Mouse (Mus musculus) heart, embryonic 14.5 days (tissue): ENCODE results near the gene Wdr20. TPM values are rescaled to one million over a fixed set of nuclear protein-coding genes. Genes with fewer than 3 reads are reported as not detected.

ENCODE experiments used
- ATAC-seq: fragments of 200-750 bp; cut with Nextera tagmentation; 2 replicates; pipeline ENCODE4 v1.8.0; 2017; ENCODE audit warnings: low read depth, moderate TSS enrichment; ENCODE audit not compliant: insufficient number of reproducible peaks, insufficient read depth, low FRiP score
- H3K27ac ChIP-seq, 2 experiments: fragments of 200-500 bp in 1 of 2; fragments of 300-500 bp in 1 of 2; sonication (generic) in 1 of 2; replicated peaks in 1 of 2; 2 replicates each; pipeline ENCODE4 v1.5.1; 2012 to 2014; ENCODE audit warnings: low read depth in 2 of 2, low read length in 2 of 2, control low read depth in 1 of 2, mild to moderate bottlenecking in 1 of 2, mixed read lengths in 1 of 2; ENCODE audit not compliant: control insufficient read depth in 1 of 2, insufficient read depth in 1 of 2
- H3K27me3 ChIP-seq: fragments of 300-500 bp; sonication (generic); 2 replicates; pipeline ENCODE4 v1.6.1; 2014; ENCODE audit warnings: mild to moderate bottlenecking, low read length, control low read depth; ENCODE audit not compliant: control insufficient read depth, insufficient read depth
- H3K36me3 ChIP-seq: fragments of 300-500 bp; sonication (generic); 2 replicates; pipeline ENCODE4 v1.6.1; 2014; ENCODE audit warnings: mild to moderate bottlenecking, control low read depth, low read length, mixed read lengths; ENCODE audit not compliant: control insufficient read depth, insufficient read depth
- H3K4me1 ChIP-seq, 2 experiments: fragments of 200-500 bp in 1 of 2; fragments of 300-500 bp in 1 of 2; sonication (generic) in 1 of 2; 2 replicates each; pipeline ENCODE4 v1.6.1; 2012 to 2014; ENCODE audit warnings: low read length in 2 of 2, control low read depth in 1 of 2, mixed read lengths in 1 of 2; ENCODE audit not compliant: control insufficient read depth in 2 of 2, insufficient read depth in 2 of 2
- H3K4me2 ChIP-seq: fragments of 300-500 bp; sonication (generic); 2 replicates; pipeline ENCODE4 v1.6.1; 2014; ENCODE audit warnings: mild to moderate bottlenecking, low read length
- H3K4me3 ChIP-seq, 2 experiments: fragments of 200-500 bp in 1 of 2; fragments of 300-500 bp in 1 of 2; sonication (generic) in 1 of 2; 2 replicates each; pipeline ENCODE4 v1.5.1; 2012 to 2014; ENCODE audit warnings: low read length in 2 of 2, mild to moderate bottlenecking in 2 of 2, control low read depth in 1 of 2, low read depth in 1 of 2, moderate library complexity in 1 of 2; ENCODE audit not compliant: control insufficient read depth in 1 of 2, insufficient read depth in 1 of 2
- H3K9ac ChIP-seq: fragments of 300-500 bp; sonication (generic); 2 replicates; pipeline ENCODE4 v1.6.1; 2014; ENCODE audit warnings: mild to moderate bottlenecking, low read length
- H3K9me3 ChIP-seq: fragments of 300-500 bp; sonication (generic); 2 replicates; pipeline ENCODE4 v1.6.1; 2016; ENCODE audit warnings: low read length, control low read depth; ENCODE audit not compliant: control insufficient read depth
- WGBS: fragments of 180-500 bp; shearing (Covaris S2); extraction: QIAGEN DNeasy Blood & Tissue Kit; methylation state at CpG from one replicate; pipeline ENCODE4 v1.1.7; 2014; 5-methylcytosine and 5-hydroxymethylcytosine counted together
- polyA plus RNA-seq: library from polyadenylated mRNA; unstranded; fragments of >200 nt; fragmentation: Nextera tagmentation; extraction: Ambion mirVana; gene quantifications from 2 replicates; pipeline ENCODE4 v1.2.1, GENCODE M21; 2014

Wdr20 gene
- polyA plus RNA-seq, 1 experiment from 2014 or later = 16.3 TPM

GRCm38 (mm10) chr12:110821787-110822186 lies 84.0 kb downstream of the Wdr20 start:
- ATAC-seq = no peak
- Histone ChIP-seq H3K4me3 (no peak overlapping the region), H3K36me3 (no peaks in the 10 kb centered on the region), H3K27me3 (no peaks in the 10 kb centered on the region), H3K4me1 (no peaks in the 10 kb centered on the region), H3K9me3 (no peaks in the 10 kb centered on the region), H3K9ac (no peak overlapping the region), H3K4me2 (no peak overlapping the region), H3K27ac (no peak overlapping the region)
- 87% methylated on average over 2 of the region's 2 CpGs for WGBS

GRCm38 (mm10) chr12:110822366-110822765 lies 84.6 kb downstream of the Wdr20 start:
- no peaks in the 10 kb centered on the region for H3K36me3 ChIP-seq
- H3K4me3 ChIP-seq = no peak overlapping the region
- no peak for ATAC-seq
- H3K27ac ChIP-seq = no peak overlapping the region
- H3K4me2 ChIP-seq = no peak overlapping the region
- 74% methylated on average over 7 of the region's 7 CpGs for WGBS
- H3K9me3 ChIP-seq = no peaks in the 10 kb centered on the region
- no peaks in the 10 kb centered on the region for H3K4me1 ChIP-seq
- no peak overlapping the region for H3K9ac ChIP-seq
- no peaks in the 10 kb centered on the region for H3K27me3 ChIP-seq

DNA sequence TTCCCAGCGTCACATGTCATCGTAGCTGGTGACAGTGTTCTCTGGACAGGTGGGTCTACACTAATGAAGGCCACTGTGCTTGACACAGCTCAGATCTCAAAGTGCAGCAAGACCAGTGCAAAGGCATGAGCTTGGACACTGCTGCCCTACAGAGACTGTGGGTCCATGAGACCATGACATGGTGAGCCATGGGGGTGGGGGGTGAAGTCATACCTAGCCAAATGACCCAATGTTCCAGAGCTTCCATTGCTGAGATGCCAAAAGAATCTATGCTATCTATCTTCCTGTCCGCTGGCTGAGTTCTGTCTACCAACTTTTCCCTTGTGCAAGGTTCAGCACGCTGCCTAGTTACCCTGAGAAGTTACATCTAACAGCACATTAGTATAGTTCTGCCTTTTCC lies 91.2 kb downstream of the Wdr20 start:
- Histone ChIP-seq H3K9me3 (no peaks in the 10 kb centered on the region), H3K27me3 (no peaks in the 10 kb centered on the region), H3K27ac (no peak overlapping the region), H3K4me3 (no peak overlapping the region), H3K36me3 (no peaks in the 10 kb centered on the region), H3K9ac (no peak overlapping the region), H3K4me2 (no peak overlapping the region), H3K4me1 (no peaks in the 10 kb centered on the region)
- no peak for ATAC-seq
- 87% methylated on average over 4 of the region's 4 CpGs for WGBS

- no peaks in the 10 kb centered on the region for H3K27me3 ChIP-seq
- H3K27ac ChIP-seq = no peak overlapping the region
- WGBS = 82% methylated on average over 9 of the region's 11 CpGs
- H3K36me3 ChIP-seq = no peaks in the 10 kb centered on the region
- H3K4me3 ChIP-seq = no peak overlapping the region
- no peak for ATAC-seq
- no peak overlapping the region for H3K4me2 ChIP-seq
- no peak overlapping the region for H3K9ac ChIP-seq
- H3K9me3 ChIP-seq = no peaks in the 10 kb centered on the region
- H3K4me1 ChIP-seq = no peaks in the 10 kb centered on the region
These were observed 92.7 kb downstream of the Wdr20 start for GRCm38 (mm10) chr12:110830293-110831024.

GRCm38 (mm10) chr12:110835182-110835581 lies 97.4 kb downstream of the Wdr20 start:
- no peak overlapping the region for H3K9ac ChIP-seq

GRCm38 (mm10) chr12:110836729-110837128 lies 99.0 kb downstream of the Wdr20 start:
- Histone ChIP-seq H3K4me2 (peak overlapping the region; percentile 19; the same call in 1 of the 2 replicates), H3K36me3 (no peaks in the 10 kb centered on the region), H3K27me3 (no peaks in the 10 kb centered on the region), H3K9me3 (no peaks in the 10 kb centered on the region), H3K4me1 (peaks cover 8 to 17% of the 10 kb centered on the region in 2 experiments), H3K4me3 (no peak overlapping the region), H3K9ac (peak overlapping the region; percentile 52; the same call in 1 of the 2 replicates), H3K27ac (peak overlapping the region; percentile 29 to 34; a peak in 3 of 4 replicates)
- WGBS = 53% methylated on average over 6 of the region's 6 CpGs
- no peak for ATAC-seq

More at GRCm38 (mm10) chr12:110835182-110835581, 97.4 kb downstream of the Wdr20 start:
- H3K4me1 ChIP-seq = peaks cover 8 to 17% of the 10 kb centered on the region in 2 experiments
- 94% methylated on average over 3 of the region's 3 CpGs for WGBS
- ATAC-seq = no peak
- no peak overlapping the region for H3K4me3 ChIP-seq
- H3K36me3 ChIP-seq = no peaks in the 10 kb centered on the region
- H3K9me3 ChIP-seq = no peaks in the 10 kb centered on the region
- H3K27ac ChIP-seq = no peak overlapping the region
- H3K27me3 ChIP-seq = no peaks in the 10 kb centered on the region
- H3K4me2 ChIP-seq = no peak overlapping the region

DNA sequence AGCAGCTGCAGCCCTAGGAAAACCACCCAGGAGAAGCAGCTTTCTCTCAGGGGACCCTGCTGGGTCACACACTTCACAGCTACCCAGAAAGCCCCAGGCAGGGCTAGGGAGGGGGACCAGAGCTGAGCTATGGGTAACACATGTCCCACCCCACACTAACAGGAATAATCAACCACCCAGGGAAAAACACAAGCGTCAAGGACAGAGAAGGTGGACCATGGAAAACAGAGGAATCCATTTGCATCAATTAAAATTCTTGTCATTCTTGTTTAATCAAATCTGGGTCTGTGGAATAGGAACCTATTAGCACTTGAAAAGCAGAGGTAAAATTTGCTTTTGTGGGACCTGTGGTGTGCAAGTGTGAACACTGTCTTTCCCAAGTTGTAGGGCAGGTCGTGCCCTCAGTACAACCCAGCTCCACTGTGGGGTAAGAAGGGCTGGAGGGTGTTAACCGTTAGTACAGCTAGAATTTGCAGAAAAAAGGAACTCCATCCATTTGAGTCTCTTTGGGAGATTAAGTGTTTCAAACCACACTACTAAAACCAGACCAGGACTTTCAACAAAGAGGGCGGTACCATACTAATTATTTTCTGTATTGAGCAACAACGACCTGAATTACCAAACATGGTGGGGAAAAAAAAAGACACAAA lies 99.6 kb downstream of the Wdr20 start:
- Histone ChIP-seq H3K9ac (peak overlapping the region; percentile 52; the same call in 1 of the 2 replicates), H3K27me3 (no peaks in the 10 kb centered on the region), H3K27ac (peak overlapping the region; percentile 34 to 45), H3K36me3 (no peaks in the 10 kb centered on the region), H3K9me3 (no peaks in the 10 kb centered on the region), H3K4me2 (peak overlapping the region; percentile 19; the same call in 1 of the 2 replicates), H3K4me3 (no peak overlapping the region), H3K4me1 (peaks cover 8 to 17% of the 10 kb centered on the region in 2 experiments)
- no peak for ATAC-seq
- 43% methylated on average over 5 of the region's 5 CpGs for WGBS
